Mouse (Mus musculus): Measurements from ENCODE around the gene Rrp36. TPM values are rescaled to one million over a fixed set of nuclear protein-coding genes. Genes with fewer than 3 reads are reported as not detected.

Gene Rrp36
- polyA plus RNA-seq, 2 experiments = 11.4 to 20.3 TPM

DNA sequence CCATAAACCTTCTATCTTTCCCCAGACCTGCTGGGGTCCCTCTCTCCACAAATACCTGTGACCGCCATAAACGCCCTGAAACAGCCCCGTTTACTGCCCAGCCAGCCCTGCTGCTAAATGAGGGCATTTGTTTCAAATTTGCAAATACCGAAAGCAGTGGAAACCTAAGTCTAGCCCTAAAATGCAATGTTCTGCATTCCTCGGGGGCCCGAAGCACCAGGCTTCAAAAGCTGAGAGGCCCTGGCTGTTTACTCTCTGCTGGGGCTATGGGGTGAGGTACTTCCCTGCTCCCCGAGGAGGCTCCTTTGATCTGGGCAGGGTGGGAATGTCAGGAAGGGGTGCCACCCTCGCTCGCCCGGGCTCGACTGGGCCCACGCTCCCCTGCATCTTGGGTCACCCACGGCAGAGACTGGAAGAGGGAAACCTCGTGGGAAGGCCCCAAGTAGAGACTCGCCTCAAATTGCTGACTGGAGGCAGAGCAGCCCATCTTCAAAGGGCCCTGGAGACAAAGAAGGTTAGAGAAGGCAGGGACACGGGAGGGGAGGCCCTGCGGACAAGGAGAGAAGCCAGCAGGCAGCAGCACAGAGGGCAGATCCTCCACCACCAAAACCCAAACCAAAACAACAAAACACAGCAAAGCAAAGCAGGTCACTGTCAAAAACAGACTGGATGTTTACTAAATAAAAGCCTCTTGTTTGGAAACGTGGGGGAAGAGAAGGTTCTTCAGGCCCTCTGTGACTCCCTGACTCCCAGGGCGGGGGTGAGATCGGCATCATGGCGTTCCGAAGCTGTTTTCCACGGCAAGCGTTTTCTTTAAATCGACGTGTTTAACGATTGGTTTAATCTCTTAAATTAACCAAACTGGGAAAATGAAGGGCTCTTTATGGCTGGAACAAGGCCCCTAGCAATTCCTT, 55.1 kb downstream of the Rrp36 start:
- H3K36me3 ChIP-seq (replicated peaks; ENCODE audit: control insufficient read depth, insufficient read depth, low read depth) = no peaks in the 10 kb centered on the region
- H3K4me3 ChIP-seq (ENCODE audit: insufficient read depth in 1 of 2, low read depth in 2 of 2, low read length in 2 of 2) = no peak overlapping the region
- H3K9me3 ChIP-seq (ENCODE audit: control insufficient read depth, low read length) = no peaks in the 10 kb centered on the region
- no peak overlapping the region for H3K27ac ChIP-seq
- ATAC-seq (ENCODE audit: insufficient read depth) (no peak), DNase-seq (ENCODE audit: low read depth in 3 of 3, low spot score in 3 of 3) (no peak)
- TF ChIP-seq EP300 (IDR thresholded peaks at IDR 0.05; ENCODE audit: low read depth) (no peak), CTCF (IDR thresholded peaks at IDR 0.05; ENCODE audit: low read depth) (no peak)
- H3K4me1 ChIP-seq (replicated peaks; ENCODE audit: control insufficient read depth in 2 of 2, insufficient read depth in 2 of 2, low read length in 1 of 2) = peaks cover 4 to 28% of the 10 kb centered on the region in 2 experiments; a peak in 3 of 4 replicates
- no peaks in the 10 kb centered on the region for H3K27me3 ChIP-seq (ENCODE audit: control insufficient read depth, insufficient read depth, low read length)
- 39% methylated on average over 27 of the region's 27 CpGs for WGBS (ENCODE audit: insufficient replicate concordance)
- H3K4me2 ChIP-seq (ENCODE audit: low read depth) = peak overlapping the region; percentile 4; the same call in 1 of the 2 replicates
- H3K9ac ChIP-seq (replicated peaks) = no peak overlapping the region

DNA sequence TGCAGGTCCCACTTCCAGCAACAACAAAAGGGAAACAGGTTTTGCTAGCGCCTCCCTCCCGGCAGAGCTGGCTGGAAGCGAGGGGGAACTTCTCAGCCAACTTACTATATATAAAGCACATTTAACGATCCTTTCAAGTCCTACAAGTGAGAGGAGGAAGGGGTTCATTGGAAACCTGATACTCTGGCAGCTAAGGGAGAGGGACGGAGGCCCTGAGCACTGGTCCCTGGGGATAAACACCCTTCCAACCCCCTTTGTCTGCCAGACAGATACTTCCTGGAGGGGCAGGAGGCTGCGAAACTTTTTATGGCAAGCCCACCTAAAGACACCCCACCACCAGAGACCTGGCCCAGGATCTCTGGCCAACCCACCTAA, 55.8 kb downstream of the Rrp36 start:
- no peak overlapping the region for H3K4me2 ChIP-seq (ENCODE audit: low read depth)
- DNase-seq (ENCODE audit: low read depth in 3 of 3, low spot score in 3 of 3) = no peak
- 46% methylated on average over 6 of the region's 6 CpGs for WGBS (ENCODE audit: insufficient replicate concordance)
- no peaks in the 10 kb centered on the region for H3K27me3 ChIP-seq (ENCODE audit: control insufficient read depth, insufficient read depth, low read length)
- no peak overlapping the region for H3K27ac ChIP-seq
- no peak for ATAC-seq (ENCODE audit: insufficient read depth)
- no peaks in the 10 kb centered on the region for H3K9me3 ChIP-seq (ENCODE audit: control insufficient read depth, low read length)
- TF ChIP-seq EP300 (IDR thresholded peaks at IDR 0.05; ENCODE audit: low read depth) (no peak), CTCF (IDR thresholded peaks at IDR 0.05; ENCODE audit: low read depth) (no peak)
- no peak overlapping the region for H3K4me3 ChIP-seq (ENCODE audit: insufficient read depth in 1 of 2, low read depth in 2 of 2, low read length in 2 of 2)
- H3K9ac ChIP-seq (replicated peaks) = no peak overlapping the region
- peaks cover 4 to 28% of the 10 kb centered on the region in 2 experiments; a peak in 3 of 4 replicates for H3K4me1 ChIP-seq (replicated peaks; ENCODE audit: control insufficient read depth in 2 of 2, insufficient read depth in 2 of 2, low read length in 1 of 2)
- H3K36me3 ChIP-seq (replicated peaks; ENCODE audit: control insufficient read depth, insufficient read depth, low read depth) = no peaks in the 10 kb centered on the region

DNA sequence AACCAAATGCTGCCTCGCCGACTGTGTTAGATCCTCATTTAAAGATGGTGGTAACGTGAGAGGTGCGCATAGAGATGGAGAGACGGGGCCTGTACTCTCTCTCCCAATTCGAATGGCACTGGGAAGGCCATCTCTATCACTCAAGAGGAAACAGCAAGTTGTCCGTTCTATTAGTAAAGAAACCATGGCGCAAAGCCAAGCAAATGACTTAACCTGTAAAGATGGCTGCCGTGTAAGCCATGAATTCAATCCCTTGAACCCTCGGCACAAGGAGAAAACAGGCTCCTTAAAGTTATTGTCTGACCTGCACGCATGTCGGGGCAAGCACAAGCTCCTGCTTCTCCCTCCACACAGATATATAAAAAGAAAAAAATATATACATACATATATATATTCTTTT, 56.4 kb downstream of the Rrp36 start:
- Histone ChIP-seq H3K36me3 (replicated peaks; ENCODE audit: control insufficient read depth, insufficient read depth, low read depth) (no peaks in the 10 kb centered on the region), H3K27me3 (ENCODE audit: control insufficient read depth, insufficient read depth, low read length) (no peaks in the 10 kb centered on the region), H3K4me3 (ENCODE audit: insufficient read depth in 1 of 2, low read depth in 2 of 2, low read length in 2 of 2) (no peak overlapping the region), H3K9ac (replicated peaks) (no peak overlapping the region), H3K4me1 (replicated peaks; ENCODE audit: control insufficient read depth in 2 of 2, insufficient read depth in 2 of 2, low read length in 1 of 2) (peaks cover 4 to 26% of the 10 kb centered on the region in 2 experiments; a peak in 3 of 4 replicates), H3K9me3 (ENCODE audit: control insufficient read depth, low read length) (no peaks in the 10 kb centered on the region), H3K4me2 (ENCODE audit: low read depth) (no peak overlapping the region), H3K27ac (no peak overlapping the region)
- no peak for TF ChIP-seq EP300 (IDR thresholded peaks at IDR 0.05; ENCODE audit: low read depth)
- TF ChIP-seq CTCF (IDR thresholded peaks at IDR 0.05; ENCODE audit: low read depth) = no peak
- DNase-seq (ENCODE audit: low read depth in 3 of 3, low spot score in 3 of 3) = no peak
- WGBS (ENCODE audit: insufficient replicate concordance) = 66% methylated on average over 12 of the region's 12 CpGs
- no peak for ATAC-seq (ENCODE audit: insufficient read depth)

Other genes starting within 250 kb of the Rrp36 start
- 0.05 TPM in 1 of 2 replicates, not detected in the other for gene Crip3, start 245.4 kb downstream of the Rrp36 start, polyA plus RNA-seq (2012; rRNA removed)
- gene Crip3, start 245.4 kb downstream of the Rrp36 start, polyA plus RNA-seq (2014; fragmentation: Nextera tagmentation; extraction: Ambion mirVana) = not detected in 2 replicates
- 0.03 and 0.04 TPM in 2 replicates for gene Slc22a7, start 235.9 kb downstream of the Rrp36 start, polyA plus RNA-seq (2012; rRNA removed)
- gene Slc22a7, start 235.9 kb downstream of the Rrp36 start, polyA plus RNA-seq (2014; fragmentation: Nextera tagmentation; extraction: Ambion mirVana) = 0.09 TPM in 1 of 2 replicates, not detected in the other
- gene Ttbk1, start 186.7 kb downstream of the Rrp36 start, polyA plus RNA-seq (2012; rRNA removed) = 0.02 and 0.04 TPM in 2 replicates
- gene Ttbk1, start 186.7 kb downstream of the Rrp36 start, polyA plus RNA-seq (2014; fragmentation: Nextera tagmentation; extraction: Ambion mirVana) = not detected in 2 replicates
- gene Dnph1, start 177.6 kb downstream of the Rrp36 start, polyA plus RNA-seq (2012; rRNA removed) = 12.0 and 14.0 TPM in 2 replicates
- 20.0 and 24.2 TPM in 2 replicates for gene Dnph1, start 177.6 kb downstream of the Rrp36 start, polyA plus RNA-seq (2014; fragmentation: Nextera tagmentation; extraction: Ambion mirVana)
- 0.59 and 0.92 TPM in 2 replicates for gene Cul9, start 128.0 kb downstream of the Rrp36 start, polyA plus RNA-seq (2012; rRNA removed)
- gene Cul9, start 128.0 kb downstream of the Rrp36 start, polyA plus RNA-seq (2014; fragmentation: Nextera tagmentation; extraction: Ambion mirVana) = 0.34 and 0.46 TPM in 2 replicates
- gene Srf, start 118.2 kb downstream of the Rrp36 start, polyA plus RNA-seq (2012; rRNA removed) = 16.0 and 22.0 TPM in 2 replicates
- 2.5 and 2.6 TPM in 2 replicates for gene Srf, start 118.2 kb downstream of the Rrp36 start, polyA plus RNA-seq (2014; fragmentation: Nextera tagmentation; extraction: Ambion mirVana)
- gene Ptk7, start 44.8 kb downstream of the Rrp36 start, polyA plus RNA-seq (2012; rRNA removed) = 3.6 and 3.7 TPM in 2 replicates
- gene Ptk7, start 44.8 kb downstream of the Rrp36 start, polyA plus RNA-seq (2014; fragmentation: Nextera tagmentation; extraction: Ambion mirVana) = 3.0 and 3.4 TPM in 2 replicates
- gene Klc4, start 28.3 kb downstream of the Rrp36 start, polyA plus RNA-seq (2012; rRNA removed) = 3.4 and 3.5 TPM in 2 replicates
- gene Klc4, start 28.3 kb downstream of the Rrp36 start, polyA plus RNA-seq (2014; fragmentation: Nextera tagmentation; extraction: Ambion mirVana) = 5.2 and 5.5 TPM in 2 replicates
- 36.1 and 46.6 TPM in 2 replicates for gene Mrpl2, start 28.1 kb downstream of the Rrp36 start, polyA plus RNA-seq (2012; rRNA removed)
- gene Mrpl2, start 28.1 kb downstream of the Rrp36 start, polyA plus RNA-seq (2014; fragmentation: Nextera tagmentation; extraction: Ambion mirVana) = 84.6 and 91.0 TPM in 2 replicates
- 11.3 and 14.9 TPM in 2 replicates for gene Cul7, start 24.0 kb downstream of the Rrp36 start, polyA plus RNA-seq (2012; rRNA removed)
- 7.1 and 8.3 TPM in 2 replicates for gene Cul7, start 24.0 kb downstream of the Rrp36 start, polyA plus RNA-seq (2014; fragmentation: Nextera tagmentation; extraction: Ambion mirVana)
- gene Mea1, start 4.4 kb upstream of the Rrp36 start, polyA plus RNA-seq (2012; rRNA removed) = 27.3 and 34.4 TPM in 2 replicates
- 61.7 and 62.4 TPM in 2 replicates for gene Mea1, start 4.4 kb upstream of the Rrp36 start, polyA plus RNA-seq (2014; fragmentation: Nextera tagmentation; extraction: Ambion mirVana)
- 40.2 and 41.5 TPM in 2 replicates for gene Klhdc3, start 6.6 kb upstream of the Rrp36 start, polyA plus RNA-seq (2012; rRNA removed)
- gene Klhdc3, start 6.6 kb upstream of the Rrp36 start, polyA plus RNA-seq (2014; fragmentation: Nextera tagmentation; extraction: Ambion mirVana) = 46.3 and 49.4 TPM in 2 replicates
- 21.3 and 24.1 TPM in 2 replicates for gene Ppp2r5d, start 30.8 kb upstream of the Rrp36 start, polyA plus RNA-seq (2012; rRNA removed)
- gene Ppp2r5d, start 30.8 kb upstream of the Rrp36 start, polyA plus RNA-seq (2014; fragmentation: Nextera tagmentation; extraction: Ambion mirVana) = 23.6 and 24.4 TPM in 2 replicates
- gene Pex6, start 37.1 kb upstream of the Rrp36 start, polyA plus RNA-seq (2012; rRNA removed) = 9.3 and 9.6 TPM in 2 replicates
- 5.3 and 7.1 TPM in 2 replicates for gene Pex6, start 37.1 kb upstream of the Rrp36 start, polyA plus RNA-seq (2014; fragmentation: Nextera tagmentation; extraction: Ambion mirVana)
- gene Gnmt, start 54.8 kb upstream of the Rrp36 start, polyA plus RNA-seq (2012; rRNA removed) = 15.7 and 18.3 TPM in 2 replicates
- gene Gnmt, start 54.8 kb upstream of the Rrp36 start, polyA plus RNA-seq (2014; fragmentation: Nextera tagmentation; extraction: Ambion mirVana) = 30.8 and 31.2 TPM in 2 replicates
- gene Cnpy3, start 77.9 kb upstream of the Rrp36 start, polyA plus RNA-seq (2012; rRNA removed) = 15.0 and 18.0 TPM in 2 replicates
- 17.7 and 20.7 TPM in 2 replicates for gene Cnpy3, start 77.9 kb upstream of the Rrp36 start, polyA plus RNA-seq (2014; fragmentation: Nextera tagmentation; extraction: Ambion mirVana)
- 0.04 TPM in 2 replicates for gene Ptcra, start 89.4 kb upstream of the Rrp36 start, polyA plus RNA-seq (2012; rRNA removed)
- 0.10 and 0.18 TPM in 2 replicates for gene Ptcra, start 89.4 kb upstream of the Rrp36 start, polyA plus RNA-seq (2014; fragmentation: Nextera tagmentation; extraction: Ambion mirVana)
- gene 2310039H08Rik, start 98.3 kb upstream of the Rrp36 start, polyA plus RNA-seq (2012; rRNA removed) = 36.7 and 37.2 TPM in 2 replicates
- gene 2310039H08Rik, start 98.3 kb upstream of the Rrp36 start, polyA plus RNA-seq (2014; fragmentation: Nextera tagmentation; extraction: Ambion mirVana) = 62.7 and 63.3 TPM in 2 replicates
- gene Rpl7l1, start 108.3 kb upstream of the Rrp36 start, polyA plus RNA-seq (2012; rRNA removed) = 23.2 and 38.0 TPM in 2 replicates
- 65.5 and 75.3 TPM in 2 replicates for gene Rpl7l1, start 108.3 kb upstream of the Rrp36 start, polyA plus RNA-seq (2014; fragmentation: Nextera tagmentation; extraction: Ambion mirVana)
- 2.5 and 3.0 TPM in 2 replicates for gene Bicral, start 184.1 kb upstream of the Rrp36 start, polyA plus RNA-seq (2012; rRNA removed)
- gene Bicral, start 184.1 kb upstream of the Rrp36 start, polyA plus RNA-seq (2014; fragmentation: Nextera tagmentation; extraction: Ambion mirVana) = 3.4 and 3.5 TPM in 2 replicates
- 9.3 and 9.4 TPM in 2 replicates for gene Tbcc, start 216.3 kb upstream of the Rrp36 start, polyA plus RNA-seq (2012; rRNA removed)
- gene Tbcc, start 216.3 kb upstream of the Rrp36 start, polyA plus RNA-seq (2014; fragmentation: Nextera tagmentation; extraction: Ambion mirVana) = 21.8 and 23.1 TPM in 2 replicates
- not detected in 2 replicates for gene Prph2, start 236.1 kb upstream of the Rrp36 start, polyA plus RNA-seq (2012; rRNA removed)
- gene Prph2, start 236.1 kb upstream of the Rrp36 start, polyA plus RNA-seq (2014; fragmentation: Nextera tagmentation; extraction: Ambion mirVana) = not detected in 2 replicates